Mouse (Mus musculus): ENCODE data around the gene Tlcd2. TPM values are rescaled to one million over a fixed set of nuclear protein-coding genes. Genes with fewer than 3 reads are reported as not detected.
A peak's percentile ranks its signal among the peaks of the same experiment; 100 is the strongest.

Gene Tlcd2
- total and polyA plus RNA-seq, 3 experiments = 3.7 to 10.3 (median 4.6) TPM

DNA sequence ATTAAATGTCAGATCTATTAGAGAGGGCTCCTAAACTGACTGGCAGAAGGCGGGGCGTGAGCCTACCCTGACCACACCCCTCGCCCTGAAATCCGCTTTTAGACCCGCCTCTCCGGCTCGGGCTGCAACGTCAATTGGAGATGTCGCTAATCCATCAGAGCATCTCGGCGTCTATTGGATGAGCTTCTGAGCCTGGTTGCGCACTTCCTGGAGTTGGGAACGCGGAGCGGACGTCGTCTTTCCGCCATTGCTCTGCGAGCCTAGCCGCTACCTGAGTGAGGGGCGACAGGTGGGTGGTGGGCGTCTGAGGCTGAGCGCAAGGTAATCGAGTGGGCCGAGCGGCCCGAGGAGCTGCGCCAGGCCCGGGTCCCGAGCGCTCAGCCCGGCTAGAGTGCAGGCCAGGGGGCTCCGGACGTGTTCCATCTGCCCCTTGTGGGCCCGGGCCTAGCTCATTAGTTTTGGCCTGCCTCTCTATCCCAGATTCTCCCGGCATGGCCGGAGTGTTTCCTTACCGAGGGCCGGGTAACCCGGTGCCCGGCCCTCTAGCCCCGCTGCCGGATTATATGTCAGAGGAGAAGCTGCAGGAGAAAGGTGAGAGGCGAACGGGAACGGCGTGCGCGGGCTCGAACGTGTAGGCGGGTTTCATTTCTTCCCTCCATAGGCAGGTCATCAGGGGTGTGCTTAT lies 25.2 kb downstream of the Tlcd2 start, which contains the start of gene Prpf8:
Prpf8 (plus strand) TSS at position 216 of the 685 bp plus-strand sequence.
- peaks cover 7% of the 10 kb centered on the region for H3K4me1 ChIP-seq (ENCODE audit: control insufficient read depth, insufficient read depth, low read length)
- intact Hi-C loops (cut with DNase I) = loop anchor here (2.0 kb wide), 1 partner anchor 24 kb away; the partner anchor contains the start of gene Rilp
- peaks cover 7% of the 10 kb centered on the region for H3K36me3 ChIP-seq (ENCODE audit: control insufficient read depth, insufficient read depth, low read length)
- peak within 1 kb of the TSS; percentile 93 for H3K9ac ChIP-seq (ENCODE audit: low read depth, low read length)
- peak within 1 kb of the TSS; percentile 78 for H3K4me3 ChIP-seq
- H3K27me3 ChIP-seq (ENCODE audit: control insufficient read depth, insufficient read depth, low read length) = no peaks in the 10 kb centered on the region
- H3K79me2 ChIP-seq (replicated peaks; ENCODE audit: control insufficient read depth, insufficient read depth, low read length) = peaks cover 7% of the 10 kb centered on the region
- TF ChIP-seq CTCF (IDR thresholded peaks at IDR 0.05) = no peak
- TF ChIP-seq EP300 (IDR thresholded peaks at IDR 0.05; ENCODE audit: insufficient read depth, low read depth, low read length) = peak; percentile 25; the same call in 1 of the 2 replicates
- peak; percentile 81 for TF ChIP-seq POLR2A (IDR thresholded peaks at IDR 0.05; ENCODE audit: insufficient read depth, low read depth, low read length)
- H3K27ac ChIP-seq = peak within 1 kb of the TSS; percentile 95
- WGBS = under 1% methylated on average over 52 of the region's 52 CpGs
- peak; percentile 97 to 99 for DNase-seq

DNA sequence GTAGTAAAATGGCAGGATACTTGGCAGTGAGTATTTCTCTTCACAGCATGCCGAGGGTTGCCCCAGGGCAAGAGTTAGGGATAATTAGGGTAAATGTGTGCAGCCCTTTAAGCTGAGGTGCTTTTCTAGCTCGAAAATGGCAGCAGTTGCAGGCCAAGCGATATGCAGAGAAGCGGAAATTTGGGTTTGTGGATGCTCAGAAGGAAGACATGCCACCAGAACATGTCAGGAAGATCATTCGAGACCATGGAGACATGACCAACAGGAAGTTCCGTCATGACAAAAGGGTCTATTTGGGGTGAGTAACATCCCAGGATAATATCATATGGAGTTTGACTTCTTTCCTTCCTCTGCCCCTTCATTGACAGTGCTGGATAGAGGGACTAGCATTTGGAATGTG lies 26.0 kb downstream of the Tlcd2 start:
- Histone ChIP-seq H3K79me2 (replicated peaks; ENCODE audit: control insufficient read depth, insufficient read depth, low read length) (peaks cover 7% of the 10 kb centered on the region), H3K36me3 (ENCODE audit: control insufficient read depth, insufficient read depth, low read length) (peaks cover 7% of the 10 kb centered on the region), H3K9ac (ENCODE audit: low read depth, low read length) (peak overlapping the region; percentile 93), H3K4me1 (ENCODE audit: control insufficient read depth, insufficient read depth, low read length) (peaks cover 7% of the 10 kb centered on the region), H3K4me3 (peak overlapping the region; percentile 78), H3K27me3 (ENCODE audit: control insufficient read depth, insufficient read depth, low read length) (no peaks in the 10 kb centered on the region), H3K27ac (peak overlapping the region; percentile 95; the same call in 1 of the 2 replicates)
- intact Hi-C loops (cut with DNase I) = loop anchor here (2.0 kb wide), 1 partner anchor 23 kb away; the partner anchor contains the start of gene Rilp
- 19% methylated on average over 6 of the region's 6 CpGs for WGBS
- TF ChIP-seq EP300 (IDR thresholded peaks at IDR 0.05; ENCODE audit: insufficient read depth, low read depth, low read length) = no peak
- TF ChIP-seq POLR2A (IDR thresholded peaks at IDR 0.05; ENCODE audit: insufficient read depth, low read depth, low read length) = no peak
- no peak for TF ChIP-seq CTCF (IDR thresholded peaks at IDR 0.05)
- DNase-seq = no peak

DNA sequence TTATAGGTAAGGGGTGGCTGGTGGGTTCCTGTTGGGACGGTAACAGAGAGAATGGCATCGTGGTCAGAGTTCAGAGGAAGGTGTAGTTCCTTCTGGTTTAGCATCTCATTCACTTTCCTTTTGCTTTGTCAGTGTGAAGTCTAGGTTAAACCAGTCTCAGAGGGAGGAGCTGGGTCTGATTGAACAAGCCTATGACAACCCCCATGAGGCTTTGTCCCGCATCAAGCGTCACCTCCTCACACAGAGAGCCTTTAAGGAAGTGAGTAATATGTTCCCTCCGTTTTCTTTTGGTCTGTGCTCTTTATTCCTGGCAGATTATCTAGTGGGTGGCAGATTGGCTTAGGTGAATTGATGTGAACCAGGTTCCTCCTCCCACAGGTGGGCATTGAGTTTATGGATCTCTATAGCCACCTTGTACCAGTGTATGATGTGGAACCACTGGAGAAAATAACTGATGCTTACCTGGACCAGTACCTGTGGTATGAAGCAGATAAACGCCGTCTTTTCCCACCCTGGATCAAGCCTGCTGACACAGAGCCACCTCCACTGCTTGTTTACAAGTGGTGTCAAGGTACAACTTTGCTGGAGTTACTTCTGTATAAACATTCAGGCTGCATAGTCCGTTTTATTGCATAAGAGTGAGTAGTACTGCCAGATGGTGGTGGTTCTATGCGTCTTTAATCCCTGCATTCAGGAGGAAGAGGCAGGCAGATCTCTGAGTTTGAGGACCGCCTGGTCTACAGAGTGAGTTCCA lies 33.0 kb downstream of the Tlcd2 start:
- TF ChIP-seq CTCF (IDR thresholded peaks at IDR 0.05) = no peak
- TF ChIP-seq EP300 (IDR thresholded peaks at IDR 0.05; ENCODE audit: insufficient read depth, low read depth, low read length) = no peak
- TF ChIP-seq POLR2A (IDR thresholded peaks at IDR 0.05; ENCODE audit: insufficient read depth, low read depth, low read length) = no peak
- no peaks in the 10 kb centered on the region for H3K27me3 ChIP-seq (ENCODE audit: control insufficient read depth, insufficient read depth, low read length)
- intact Hi-C loops (cut with DNase I) = no loop called here
- peaks cover 5% of the 10 kb centered on the region for H3K36me3 ChIP-seq (ENCODE audit: control insufficient read depth, insufficient read depth, low read length)
- DNase-seq = no peak
- H3K79me2 ChIP-seq (replicated peaks; ENCODE audit: control insufficient read depth, insufficient read depth, low read length) = no peaks in the 10 kb centered on the region
- H3K27ac ChIP-seq = no peak overlapping the region
- H3K4me3 ChIP-seq = no peak overlapping the region
- 84% methylated on average over 10 of the region's 10 CpGs for WGBS
- H3K4me1 ChIP-seq (ENCODE audit: control insufficient read depth, insufficient read depth, low read length) = no peaks in the 10 kb centered on the region; the same call in 1 of the 2 replicates
- no peak overlapping the region for H3K9ac ChIP-seq (ENCODE audit: low read depth, low read length)

DNA sequence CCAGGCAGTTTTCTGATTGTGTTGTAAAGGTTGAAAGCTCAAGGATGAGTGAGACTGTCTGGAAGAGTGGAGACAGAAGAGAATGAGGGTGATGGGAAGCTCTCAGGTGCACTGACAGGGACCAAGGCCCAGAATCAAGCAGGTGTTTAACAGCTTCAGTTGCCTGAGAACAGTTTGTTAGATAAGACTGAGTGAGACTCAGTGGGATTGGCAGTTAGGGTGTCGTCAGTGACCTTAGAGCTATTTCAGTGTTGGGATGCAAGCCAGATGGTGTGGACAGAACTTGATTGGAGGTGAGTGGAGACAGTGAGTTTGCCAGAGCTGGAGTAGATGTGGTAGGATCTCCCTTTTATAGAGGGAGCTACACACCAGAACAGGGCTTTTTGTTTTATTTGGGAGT lies 36.6 kb downstream of the Tlcd2 start:
- H3K79me2 ChIP-seq (replicated peaks; ENCODE audit: control insufficient read depth, insufficient read depth, low read length) = no peaks in the 10 kb centered on the region
- H3K27me3 ChIP-seq (ENCODE audit: control insufficient read depth, insufficient read depth, low read length) = no peaks in the 10 kb centered on the region
- intact Hi-C loops (cut with DNase I) = no loop called here
- no peaks in the 10 kb centered on the region; the same call in 1 of the 2 replicates for H3K4me1 ChIP-seq (ENCODE audit: control insufficient read depth, insufficient read depth, low read length)
- peak in 1 of 2 experiments; percentile 51 for DNase-seq
- TF ChIP-seq POLR2A (IDR thresholded peaks at IDR 0.05; ENCODE audit: insufficient read depth, low read depth, low read length) (no peak), CTCF (IDR thresholded peaks at IDR 0.05) (no peak), EP300 (IDR thresholded peaks at IDR 0.05; ENCODE audit: insufficient read depth, low read depth, low read length) (0 out of 2 replicates have a peak, but pooled peaks have one; percentile 35)
- peaks cover 5% of the 10 kb centered on the region for H3K36me3 ChIP-seq (ENCODE audit: control insufficient read depth, insufficient read depth, low read length)
- WGBS = 26% methylated on average over 1 of the region's 1 CpGs
- no peak overlapping the region for H3K9ac ChIP-seq (ENCODE audit: low read depth, low read length)
- H3K27ac ChIP-seq = peak overlapping the region; percentile 41; the same call in 1 of the 2 replicates
- no peak overlapping the region for H3K4me3 ChIP-seq

DNA sequence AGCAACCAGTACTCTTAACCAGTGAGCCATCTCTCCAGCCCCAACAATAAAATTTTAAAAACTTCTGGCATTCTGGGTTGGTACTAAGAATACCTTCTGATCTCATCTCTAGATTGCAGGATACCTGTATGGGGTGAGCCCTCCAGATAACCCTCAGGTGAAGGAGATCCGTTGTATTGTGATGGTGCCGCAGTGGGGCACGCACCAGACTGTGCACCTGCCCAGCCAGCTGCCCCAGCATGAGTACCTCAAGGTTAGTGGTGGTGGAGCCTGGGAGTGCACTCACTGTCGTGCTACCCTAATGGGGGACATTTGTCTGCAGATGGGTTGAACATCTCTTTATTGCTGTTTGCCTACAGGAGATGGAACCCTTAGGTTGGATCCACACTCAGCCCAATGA lies 46.6 kb downstream of the Tlcd2 start:
- Histone ChIP-seq H3K4me1 (ENCODE audit: control insufficient read depth, insufficient read depth, low read length) (peaks cover 15% of the 10 kb centered on the region), H3K79me2 (replicated peaks; ENCODE audit: control insufficient read depth, insufficient read depth, low read length) (no peaks in the 10 kb centered on the region), H3K4me3 (no peak overlapping the region), H3K27me3 (ENCODE audit: control insufficient read depth, insufficient read depth, low read length) (no peaks in the 10 kb centered on the region), H3K36me3 (ENCODE audit: control insufficient read depth, insufficient read depth, low read length) (peaks cover 8% of the 10 kb centered on the region), H3K27ac (no peak overlapping the region), H3K9ac (ENCODE audit: low read depth, low read length) (no peak overlapping the region)
- TF ChIP-seq EP300 (IDR thresholded peaks at IDR 0.05; ENCODE audit: insufficient read depth, low read depth, low read length) (no peak), POLR2A (IDR thresholded peaks at IDR 0.05; ENCODE audit: insufficient read depth, low read depth, low read length) (no peak), CTCF (IDR thresholded peaks at IDR 0.05) (no peak)
- no peak for DNase-seq
- intact Hi-C loops (cut with DNase I) = no loop called here
- 96% methylated on average over 4 of the region's 4 CpGs for WGBS

Measured in heart, adult 2 months (tissue).